Mouse (Mus musculus): ENCODE data around the gene Vcpkmt.

Vcpkmt gene

DNA sequence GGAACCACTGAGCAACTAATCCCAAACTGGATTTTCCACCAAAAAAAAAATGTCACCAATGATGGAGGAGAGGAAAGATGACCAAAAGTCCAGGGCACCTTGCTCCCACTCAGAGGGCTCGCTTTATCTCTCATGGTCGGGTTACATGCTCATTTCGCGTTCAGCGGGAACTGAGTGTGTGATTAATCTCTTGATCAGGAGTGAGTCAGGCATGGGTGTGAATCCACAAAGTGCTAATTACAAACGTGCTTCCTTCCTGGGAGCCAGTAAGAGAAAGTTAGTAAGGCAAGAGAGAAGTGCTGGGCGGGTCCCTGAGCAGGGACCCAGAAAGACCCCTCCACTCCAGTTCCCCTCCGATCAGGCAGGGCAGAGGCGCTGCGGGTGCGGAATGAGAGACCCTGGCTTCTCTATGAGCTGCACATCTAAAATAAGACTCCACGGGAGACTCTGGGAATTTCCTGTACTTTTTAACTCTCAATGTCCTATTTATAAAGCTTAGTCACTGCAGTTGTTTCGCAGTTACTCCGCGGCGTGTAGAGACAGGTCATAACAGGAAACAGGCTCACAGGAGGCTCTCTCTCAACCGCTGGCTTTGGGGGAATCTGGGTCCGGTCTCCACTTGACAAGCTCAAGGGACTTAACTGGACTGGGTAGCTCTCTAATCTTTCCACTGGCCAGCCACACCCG is 45.0 kb downstream of the Vcpkmt start:
- peak; percentile 38 to 52 for DNase-seq

DNA sequence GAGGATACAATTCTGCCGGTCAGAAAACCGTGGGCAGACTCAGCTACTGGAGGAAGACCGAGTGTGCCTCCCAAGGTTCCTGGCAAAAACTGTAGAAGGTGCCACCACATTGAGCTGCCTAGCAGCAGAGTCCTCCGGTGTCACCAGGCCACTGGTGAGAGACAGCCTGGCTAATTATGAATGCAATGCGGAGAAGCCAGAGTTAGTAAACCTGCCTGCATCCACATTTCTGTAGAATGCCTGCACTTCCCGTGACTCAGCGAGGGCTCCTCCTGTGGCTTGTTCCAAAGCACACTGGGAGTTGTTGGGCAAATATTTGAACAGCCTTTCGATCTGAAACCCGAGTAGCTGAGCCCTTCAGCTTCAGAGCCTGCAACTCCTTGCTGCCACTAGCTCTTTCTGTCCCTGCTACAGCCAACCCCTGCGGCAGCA is 45.6 kb downstream of the Vcpkmt start:
- peak; percentile 32 to 57 for DNase-seq

DNA sequence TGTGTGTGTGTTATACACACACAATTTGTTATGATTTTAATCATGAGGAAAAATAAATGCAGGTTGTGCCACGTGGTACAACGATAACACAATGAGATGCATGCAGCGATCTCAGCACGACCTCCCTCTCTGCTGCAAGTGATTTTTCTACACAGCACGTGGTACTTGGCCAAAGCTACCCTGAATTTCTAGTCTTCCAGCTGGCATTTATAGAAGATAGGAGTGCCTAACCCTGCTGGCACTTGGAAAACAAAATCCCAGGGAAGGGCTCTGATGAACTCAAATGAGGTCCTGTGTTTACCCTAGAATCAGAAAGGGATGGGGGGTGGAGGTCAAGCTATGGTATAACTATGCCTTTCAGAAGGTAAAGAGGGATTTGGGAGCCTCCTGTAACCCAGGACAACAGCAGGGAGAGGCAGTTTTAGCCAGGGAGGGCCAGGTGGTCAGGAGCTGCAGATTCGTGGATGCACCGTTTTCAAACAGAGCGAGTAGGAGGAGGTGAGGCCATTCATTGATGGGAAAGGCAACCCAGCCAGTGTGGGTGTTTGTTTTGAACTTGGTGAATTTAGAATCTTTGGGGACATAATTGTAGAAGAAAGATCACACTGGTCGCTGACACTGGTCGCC is 46.1 kb downstream of the Vcpkmt start:
- no peak for DNase-seq

DNA sequence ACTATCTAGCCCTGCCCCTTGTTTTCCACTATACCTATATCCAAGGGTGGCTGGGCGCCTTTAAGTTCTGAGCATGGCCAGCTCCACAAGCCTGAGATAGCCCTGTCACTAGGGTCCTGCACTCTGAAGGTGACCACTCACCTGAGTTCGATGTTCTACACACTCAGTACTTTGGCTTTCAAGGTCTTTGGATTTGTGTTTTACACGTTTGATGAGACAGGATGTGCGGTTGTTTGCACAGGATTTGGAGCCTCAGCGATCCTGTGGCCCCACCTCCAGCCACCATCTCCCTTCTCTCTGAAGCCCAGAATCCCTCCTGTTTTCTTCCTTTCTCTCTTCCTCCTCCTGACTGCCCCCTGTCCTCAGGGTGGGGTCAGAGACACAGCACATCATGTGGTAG is 49.6 kb downstream of the Vcpkmt start:
- DNase-seq = no peak

GRCm38 (mm10) chr12:69532530-69532929 is 50.3 kb downstream of the Vcpkmt start:
- DNase-seq = no peak

DNA sequence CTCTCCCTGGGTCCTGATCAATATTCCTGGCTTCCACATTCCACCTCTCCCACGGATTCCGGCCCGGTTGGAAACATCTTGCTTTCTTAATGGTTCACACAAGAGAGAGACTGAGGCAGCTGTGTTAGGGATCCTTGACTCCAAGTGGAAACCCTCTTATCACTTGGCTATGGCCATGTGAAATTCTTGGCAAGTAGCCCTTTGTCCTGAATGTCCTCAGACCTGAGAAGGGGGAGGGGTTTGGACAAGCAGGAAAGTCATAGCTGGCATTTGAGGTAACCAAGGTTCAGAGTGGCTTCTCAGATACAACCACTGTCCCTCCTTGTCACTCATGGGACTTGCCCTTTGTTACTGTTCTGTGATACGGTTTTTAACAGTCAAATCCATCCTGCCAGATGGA is 50.7 kb downstream of the Vcpkmt start:
- DNase-seq = no peak

- no peak for DNase-seq
Measured at GRCm38 (mm10) chr12:69529694-69530403, 53.0 kb downstream of the Vcpkmt start.

- DNase-seq = no peak
Measured at GRCm38 (mm10) chr12:69528275-69529032, 54.4 kb downstream of the Vcpkmt start.

Data from kidney, postnatal 25 days (tissue).